Mouse (Mus musculus) urinary bladder, adult 2 months (tissue): ENCODE results near the gene Sde2. TPM values are rescaled to one million over a fixed set of nuclear protein-coding genes. Genes with fewer than 3 reads are reported as not detected.

Experiments used
- polyA plus RNA-seq: library from polyadenylated mRNA; depleted of rRNA; stranded (reverse); fragments of >200 nt; gene quantifications from 2 replicates; pipeline ENCODE4 v1.2.3, GENCODE M21; 2012; rRNA removed

The Sde2 gene
- polyA plus RNA-seq, 1 experiment = 18.3 TPM

Other genes with a start within 250 kb of the Sde2 start
- 3.2 and 3.3 TPM in 2 replicates for gene Lin9, start 210.0 kb upstream of the Sde2 start, polyA plus RNA-seq
- not detected in 2 replicates for gene Mixl1, start 154.1 kb upstream of the Sde2 start, polyA plus RNA-seq
- gene Acbd3, start 125.1 kb upstream of the Sde2 start, polyA plus RNA-seq = 35.4 and 36.5 TPM in 2 replicates
- 810 and 870 TPM in 2 replicates for gene H3f3a, start 37.2 kb upstream of the Sde2 start, polyA plus RNA-seq
- gene Lefty2, start 42.0 kb downstream of the Sde2 start, polyA plus RNA-seq = 0.29 and 0.44 TPM in 2 replicates
- 34.1 and 46.5 TPM in 2 replicates for gene Pycr2, start 53.2 kb downstream of the Sde2 start, polyA plus RNA-seq
- 27.3 and 32.8 TPM in 2 replicates for gene Lefty1, start 83.9 kb downstream of the Sde2 start, polyA plus RNA-seq
- gene Tmem63a, start 91.2 kb downstream of the Sde2 start, polyA plus RNA-seq = 72.8 and 80.0 TPM in 2 replicates
- 159 and 184 TPM in 2 replicates for gene Ephx1, start 169.8 kb downstream of the Sde2 start, polyA plus RNA-seq
- 0.28 and 0.33 TPM in 2 replicates for gene 9130409I23Rik, start 200.1 kb downstream of the Sde2 start, polyA plus RNA-seq